Mouse (Mus musculus) common myeloid progenitor, adult 5-6 weeks (primary cell): ENCODE measurements around the gene Klf1. TPM values are rescaled to one million over a fixed set of nuclear protein-coding genes. Genes with fewer than 3 reads are reported as not detected.

Experiments used
- ATAC-seq: replicated peaks from 2 replicates; pipeline ENCODE4 v1.8.0; 2016; ENCODE audit warnings: low read depth, mild to moderate bottlenecking, moderate TSS enrichment, inconsistent platforms; ENCODE audit not compliant: poor library complexity, severe bottlenecking
- total RNA-seq: library from RNA; stranded (forward); fragments of 200-1000, 187-1606 nt; gene quantifications from 2 replicates; pipeline ENCODE4 v1.2.3, GENCODE M21; 2017

The Klf1 gene
- 71.2 and 79.8 TPM in 2 replicates for total RNA-seq

GRCm38 (mm10) chr8:84901752-84902151 is at the start of gene Klf1:
TSS of gene Klf1 (plus strand) at chr8:84901928.
- peak; percentile 44 for ATAC-seq

- no peak for ATAC-seq
Observed at GRCm38 (mm10) chr8:84856434-84856833, 45.3 kb upstream of the Klf1 start.

GRCm38 (mm10) chr8:84856864-84857441 is 44.8 kb upstream of the Klf1 start, which contains the start of gene Farsa:
TSS of gene Farsa (plus strand) at chr8:84856989.
- ATAC-seq: peak; percentile 96

- ATAC-seq: peak; percentile 70
Observed at GRCm38 (mm10) chr8:84871376-84872308, 30.1 kb upstream of the Klf1 start, which contains the start of gene Syce2. TSS of gene Syce2 (plus strand) at chr8:84872111.

GRCm38 (mm10) chr8:84872309-84872965 is 29.3 kb upstream of the Klf1 start:
- ATAC-seq: peak; percentile 22

- no peak for ATAC-seq
Observed at GRCm38 (mm10) chr8:84873016-84873415, 28.7 kb upstream of the Klf1 start.

GRCm38 (mm10) chr8:84874339-84874738 is 27.4 kb upstream of the Klf1 start:
- no peak for ATAC-seq

- no peak for ATAC-seq
Observed at GRCm38 (mm10) chr8:84877297-84878035, 24.3 kb upstream of the Klf1 start.

- ATAC-seq: no peak
Observed at GRCm38 (mm10) chr8:84878915-84879314, 22.8 kb upstream of the Klf1 start.

- 0 out of 2 replicates have a peak, but pooled peaks have one; percentile 39 for ATAC-seq
Observed at GRCm38 (mm10) chr8:84884728-84885127, 17.0 kb upstream of the Klf1 start.

- no peak for ATAC-seq
Observed at GRCm38 (mm10) chr8:84888280-84888679, 13.4 kb upstream of the Klf1 start.

GRCm38 (mm10) chr8:84889141-84889540 is 12.6 kb upstream of the Klf1 start:
- no peak for ATAC-seq

- ATAC-seq: no peak
Observed at GRCm38 (mm10) chr8:84892993-84893708, 8.6 kb upstream of the Klf1 start.

GRCm38 (mm10) chr8:84893709-84894134 is 8.0 kb upstream of the Klf1 start, which contains the start of gene Gcdh:
TSS of gene Gcdh (minus strand) at chr8:84893921.
- peak; percentile 99 for ATAC-seq

- ATAC-seq: no peak
Observed at GRCm38 (mm10) chr8:84895963-84896362, 5.8 kb upstream of the Klf1 start.

GRCm38 (mm10) chr8:84901071-84901470 is 657 bp upstream of the Klf1 start:
- ATAC-seq: peak; percentile 54

GRCm38 (mm10) chr8:84902367-84902919 is 715 bp downstream of the Klf1 start:
- no peak for ATAC-seq

GRCm38 (mm10) chr8:84902920-84903661 is 1.4 kb downstream of the Klf1 start:
- peak; percentile 79 for ATAC-seq
